Mouse (Mus musculus) liver, embryonic 13.5 days (tissue): ENCODE measurements around the gene Defa21. TPM values are rescaled to one million over a fixed set of nuclear protein-coding genes. Genes with fewer than 3 reads are reported as not detected.

Source experiments
- polyA plus RNA-seq: library from polyadenylated mRNA; unstranded; fragments of >200 nt; fragmentation: Nextera tagmentation; extraction: Ambion mirVana; gene quantifications from 2 replicates; pipeline ENCODE4 v1.2.1, GENCODE M21; 2015

Defa21 gene
- polyA plus RNA-seq, 1 experiment from 2014 or later = not detected

Other genes with a start within 250 kb of the Defa21 start
- not detected in 2 replicates for gene Defb33, start 132.9 kb upstream of the Defa21 start, polyA plus RNA-seq
- gene Gm15056, start 122.9 kb upstream of the Defa21 start, polyA plus RNA-seq = not detected in 2 replicates
- gene Gm6040, start 103.5 kb upstream of the Defa21 start, polyA plus RNA-seq = not detected in 2 replicates
- gene AY761185, start 80.8 kb upstream of the Defa21 start, polyA plus RNA-seq = not detected in 2 replicates
- not detected in 2 replicates for gene Defa23, start 29.5 kb downstream of the Defa21 start, polyA plus RNA-seq
- not detected in 2 replicates for gene Defa35, start 39.5 kb downstream of the Defa21 start, polyA plus RNA-seq
- not detected in 2 replicates for gene Defa25, start 58.9 kb downstream of the Defa21 start, polyA plus RNA-seq
- gene Gm14851, start 70.5 kb downstream of the Defa21 start, polyA plus RNA-seq = not detected in 2 replicates
- not detected in 2 replicates for gene Defa30, start 109.1 kb downstream of the Defa21 start, polyA plus RNA-seq
- gene Defa22, start 136.7 kb downstream of the Defa21 start, polyA plus RNA-seq = not detected in 2 replicates
- gene Defa31, start 166.1 kb downstream of the Defa21 start, polyA plus RNA-seq = not detected in 2 replicates
- gene Gm15293, start 176.0 kb downstream of the Defa21 start, polyA plus RNA-seq = not detected in 2 replicates
- gene Gm15292, start 224.2 kb downstream of the Defa21 start, polyA plus RNA-seq = not detected in 2 replicates